Mouse (Mus musculus) mouse embryonic stem cell (cell line): ENCODE measurements around the gene Lztr1.
"Not testable (repeated sequence)": the region's sequence is repeated elsewhere in the genome, so short reads cannot be mapped to it uniquely, and the experiment has no call there.

Source experiments
- in situ Hi-C, 2 experiments: fragments of 300-500 bp; cut with MboI; formaldehyde crosslinking; loops; 1 replicate in 1 of 2; 3 replicates in 1 of 2; pipeline ENCODE4 v1.14.3; 2019 to 2020; ENCODE audit warnings: low sequenced_read_pairs in 2 of 2, low pct_unique_long_range_greater_than_20kb in 1 of 2, mixed read lengths in 1 of 2; ENCODE audit not compliant: unreplicated experiment in 1 of 2

Lztr1 gene

DNA sequence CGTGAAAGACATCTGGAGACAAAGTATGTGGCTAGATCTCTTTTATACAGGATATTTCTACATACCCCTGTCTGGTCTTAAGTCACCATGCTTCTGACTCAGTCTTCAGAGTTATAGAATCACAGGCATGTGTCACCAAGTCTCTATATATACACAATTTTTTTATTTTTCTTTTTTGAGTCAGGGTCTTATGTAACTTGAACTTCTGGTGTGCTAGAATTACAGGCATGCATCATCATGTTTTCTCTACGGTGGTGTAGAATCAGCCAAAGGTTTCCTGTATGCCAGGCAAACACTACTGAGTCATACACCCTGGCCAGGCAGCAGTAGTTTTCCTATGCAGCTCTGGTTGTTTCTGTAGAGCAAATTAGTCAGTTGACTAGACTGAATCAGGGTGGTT lies 34.1 kb downstream of the Lztr1 start:
- in situ Hi-C loops = no loop called here

DNA sequence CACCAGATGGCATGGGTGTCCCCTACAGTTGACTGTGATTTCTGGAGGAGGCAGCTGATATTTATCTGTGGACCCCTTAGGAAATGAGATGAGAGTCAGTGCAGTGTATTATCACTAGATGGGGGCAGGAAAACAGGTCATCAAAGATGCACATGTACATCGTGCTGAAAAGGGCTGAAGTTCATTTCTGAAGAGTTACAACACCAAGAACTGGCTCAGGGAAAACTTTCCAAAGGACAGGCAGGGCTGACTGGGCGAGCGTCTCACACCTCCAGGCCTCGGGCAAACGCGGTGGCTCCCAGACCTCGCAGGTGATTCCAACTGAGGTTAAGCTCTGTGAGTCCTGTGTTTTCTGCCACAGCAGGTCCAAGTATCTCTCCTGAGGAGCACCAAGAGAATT lies 44.3 kb downstream of the Lztr1 start:
- in situ Hi-C loops = no loop called here

DNA sequence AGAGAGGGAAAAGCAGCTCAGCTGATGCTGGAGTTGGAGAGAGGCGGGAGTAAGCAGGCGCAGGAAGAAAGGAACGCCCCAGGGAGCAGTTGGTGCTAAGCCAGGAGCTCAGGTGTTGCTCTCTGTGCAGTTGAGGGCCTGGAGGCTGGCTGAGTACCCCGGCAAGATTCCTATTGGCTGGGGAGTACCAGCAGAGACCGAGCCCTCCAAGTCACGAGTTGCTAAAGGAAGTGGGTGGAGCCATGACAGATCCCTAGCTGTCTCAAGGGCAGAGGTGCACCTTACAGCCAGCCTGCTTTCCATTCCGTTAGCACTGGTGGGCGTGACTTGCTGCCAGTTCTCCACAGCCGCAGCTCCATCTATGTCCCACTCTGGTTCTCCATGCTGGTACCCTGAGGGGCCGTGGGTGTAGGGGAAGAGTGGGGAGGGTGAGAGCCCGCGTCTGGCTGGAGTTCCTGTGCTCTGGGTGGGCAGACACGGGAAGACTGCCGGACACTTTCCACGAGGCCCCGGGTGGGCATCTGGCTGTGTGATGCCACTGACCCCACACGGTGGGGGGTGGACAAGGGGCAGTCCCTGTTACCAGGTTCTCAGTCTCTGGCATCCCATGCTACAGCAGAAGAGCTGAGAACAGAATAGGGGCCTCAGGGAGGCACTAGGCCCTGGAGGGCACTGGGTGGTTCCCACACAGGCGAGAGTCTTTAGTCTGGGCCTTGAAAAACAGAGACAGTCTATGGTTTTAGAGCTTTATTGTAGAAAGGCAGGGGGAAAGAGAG lies 45.6 kb downstream of the Lztr1 start:
- in situ Hi-C loops = no loop called here

DNA sequence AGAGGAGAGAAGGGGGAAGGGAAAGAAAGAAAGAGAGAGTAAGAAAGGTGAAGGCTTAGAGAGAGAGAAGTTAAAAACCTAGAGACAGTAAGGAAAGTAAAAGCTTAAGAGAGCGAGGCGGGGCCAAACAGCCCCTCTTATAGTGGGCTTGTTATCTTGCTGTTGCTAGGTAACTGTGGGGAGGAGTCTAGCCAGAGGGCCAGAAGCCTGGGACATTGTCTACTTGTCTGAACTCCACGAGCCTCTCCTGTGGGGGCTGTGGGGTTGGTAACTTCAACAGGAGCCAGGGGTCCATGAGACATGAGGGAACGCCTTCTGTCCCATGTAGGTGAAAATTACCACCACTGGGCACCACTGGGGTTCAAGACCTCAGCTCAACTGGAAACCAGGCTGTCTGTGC lies 46.2 kb downstream of the Lztr1 start:
- in situ Hi-C loops = not testable (repeated sequence)

DNA sequence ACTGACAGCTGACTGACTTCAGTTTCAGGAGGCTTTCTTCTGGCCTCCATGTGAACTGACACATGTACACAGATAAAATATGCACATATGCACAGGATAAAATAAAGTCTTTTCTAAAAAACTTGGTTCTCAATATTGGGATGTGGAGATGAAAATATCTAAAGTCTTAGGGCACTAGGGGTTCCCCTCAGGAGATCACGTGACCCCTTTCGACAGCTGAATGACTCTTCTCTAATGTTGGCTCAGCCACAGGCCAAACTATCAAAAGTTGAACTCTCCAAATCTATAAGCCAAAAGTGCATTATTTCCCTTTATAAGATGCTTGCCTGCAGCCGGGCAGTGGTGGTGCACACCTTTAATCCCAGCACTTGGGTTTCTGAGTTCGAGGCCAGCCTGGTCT lies 47.7 kb downstream of the Lztr1 start:
- in situ Hi-C loops = no loop called here

DNA sequence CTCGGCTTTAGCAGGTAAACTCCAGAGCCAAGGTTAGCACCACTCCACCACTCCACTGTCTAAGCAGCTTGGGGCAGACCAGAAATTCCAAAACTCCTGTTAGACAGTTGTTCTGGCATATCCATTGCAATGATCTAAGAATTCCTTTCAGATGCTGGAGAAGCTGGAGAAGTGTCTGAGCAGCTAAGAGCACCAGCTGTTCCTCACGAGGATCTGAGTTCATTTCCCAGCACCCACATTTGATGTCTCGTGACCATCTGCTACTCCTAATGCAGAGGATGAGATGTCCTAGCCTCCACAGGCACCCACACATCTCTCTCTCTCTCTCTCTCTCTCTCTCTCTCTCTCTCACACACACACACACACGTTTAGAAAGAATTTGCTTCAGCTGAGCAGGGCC lies 48.4 kb downstream of the Lztr1 start:
- in situ Hi-C loops = no loop called here

DNA sequence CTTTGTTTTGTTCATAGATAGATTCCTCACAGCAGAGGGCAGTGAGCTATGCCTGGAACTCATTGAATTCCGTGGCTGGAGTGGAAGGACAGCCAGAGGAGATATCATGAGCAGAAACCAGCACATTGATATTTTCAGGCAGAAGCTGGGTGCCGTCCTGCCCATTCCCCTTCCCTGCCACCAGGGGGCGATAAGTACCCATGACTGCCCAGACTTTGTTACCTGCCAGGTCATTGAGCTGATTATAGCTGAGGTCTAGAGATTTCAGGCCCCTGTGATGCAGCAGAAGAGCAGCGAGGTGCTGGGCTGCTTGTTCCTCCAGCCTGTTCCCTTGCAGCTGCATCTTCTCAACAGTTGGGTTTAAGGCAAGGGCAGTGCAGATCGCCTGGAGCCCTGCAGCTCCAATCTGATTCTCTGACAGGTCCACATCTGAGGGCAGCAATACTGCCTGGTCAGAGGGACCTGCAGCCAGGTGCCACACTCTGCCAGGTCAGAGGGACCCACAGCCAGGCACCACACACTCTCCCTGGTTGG lies 49.5 kb downstream of the Lztr1 start:
- in situ Hi-C loops = no loop called here

DNA sequence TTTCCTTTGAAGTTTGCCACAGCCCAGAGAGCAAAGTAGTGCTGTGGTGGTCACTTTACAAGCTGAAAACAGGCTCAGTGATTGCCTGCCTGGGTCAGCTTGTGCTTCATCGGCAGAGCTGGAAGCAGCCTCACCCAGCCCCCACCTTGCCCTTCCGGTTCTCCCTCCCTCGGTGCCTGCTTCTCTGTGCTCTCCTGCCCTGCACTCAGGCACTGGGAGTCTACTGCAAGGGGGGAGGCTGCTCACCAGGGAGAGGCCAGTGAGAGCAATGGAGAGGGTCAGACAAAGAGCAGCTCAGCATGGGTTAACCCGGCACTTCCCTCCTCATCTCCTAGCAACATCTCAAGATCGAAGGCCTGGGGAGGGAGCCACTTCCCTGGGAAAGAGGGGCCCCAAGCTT lies 50.3 kb downstream of the Lztr1 start:
- in situ Hi-C loops = no loop called here

DNA sequence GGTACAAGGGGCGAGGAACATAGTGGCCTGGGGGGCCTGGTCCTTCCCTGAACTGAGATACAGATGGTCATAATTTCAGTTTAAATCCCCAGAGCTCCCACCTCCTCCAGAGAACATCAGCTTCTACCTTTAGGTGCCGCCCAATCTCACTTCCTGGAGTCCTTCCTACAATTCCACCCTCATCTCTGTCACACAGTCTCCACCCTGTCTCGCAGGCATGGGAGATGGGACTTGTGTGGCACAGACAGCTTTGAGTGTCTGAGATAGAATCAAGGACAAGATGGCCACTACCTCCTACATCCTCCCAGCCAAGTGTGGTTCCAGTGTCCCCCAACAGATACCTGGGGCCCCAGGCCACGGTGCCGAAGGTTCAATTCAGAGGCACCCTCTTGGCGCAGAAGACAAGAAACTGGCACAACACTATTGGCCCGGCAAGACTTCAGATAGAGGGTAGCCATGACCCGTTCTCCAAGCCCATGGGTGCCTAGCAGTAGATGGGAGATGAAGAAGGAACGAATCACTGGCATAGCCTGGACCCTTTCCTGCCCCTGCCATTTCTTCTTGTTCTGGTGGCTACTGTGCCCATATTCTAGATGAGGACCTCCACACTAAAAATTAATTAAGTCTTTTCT lies 51.0 kb downstream of the Lztr1 start:
- in situ Hi-C loops = no loop called here

DNA sequence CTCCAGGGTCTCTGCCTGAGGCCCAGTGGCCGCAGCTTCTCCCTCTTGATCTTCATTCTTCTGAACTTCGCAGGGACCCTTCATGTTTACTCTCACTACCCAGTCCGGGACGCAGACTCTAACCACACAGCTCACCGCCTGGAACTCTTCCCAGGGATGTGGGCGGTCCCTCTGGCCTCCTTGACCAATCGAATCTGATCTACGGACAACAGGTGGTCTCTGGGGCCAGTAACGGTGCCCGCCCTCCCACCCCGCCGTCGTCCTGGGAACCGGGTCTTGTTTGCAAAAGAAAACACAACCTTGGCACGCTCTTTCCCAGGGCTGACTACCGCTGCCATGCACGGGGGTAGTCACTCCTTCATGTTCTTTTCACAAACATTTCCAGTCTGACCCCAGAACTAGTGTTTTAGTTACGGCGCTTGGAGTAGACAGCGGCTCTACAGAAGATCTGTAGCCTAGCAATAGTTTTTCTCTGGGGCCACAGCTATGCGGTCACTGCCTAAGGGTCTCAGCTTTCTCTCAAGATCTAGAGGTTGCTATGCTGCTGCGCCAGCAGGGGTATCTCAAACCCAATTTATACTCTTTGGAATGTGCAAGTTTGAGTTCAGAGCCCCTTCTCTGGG lies 52.8 kb downstream of the Lztr1 start, which contains the start of gene Lrrc74b:
Gene Lrrc74b, minus strand, starts transcription at position 120 of the 623 bp plus-strand sequence.
- in situ Hi-C loops = no loop called here

DNA sequence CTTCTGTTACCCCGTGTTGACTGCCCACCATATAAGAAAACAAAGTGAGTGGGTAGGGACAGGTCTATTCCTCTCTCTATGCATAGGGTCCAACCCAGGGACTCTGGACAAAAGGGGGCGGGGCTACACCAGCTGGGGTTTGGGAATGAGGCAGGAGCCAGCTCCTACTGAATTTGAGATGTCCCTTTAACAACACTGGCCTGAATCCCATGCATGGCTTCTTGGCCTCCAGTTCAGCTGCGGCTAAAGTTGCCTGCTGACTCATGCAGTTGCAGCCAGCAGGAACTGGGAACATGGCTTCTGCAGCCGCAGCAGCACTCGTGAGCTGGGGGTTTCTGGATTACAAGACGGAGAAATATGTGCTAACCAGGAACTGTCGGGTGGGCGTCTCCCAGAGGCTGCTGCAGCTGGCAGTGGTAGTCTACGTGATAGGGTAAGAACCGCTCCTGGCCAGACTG lies 53.3 kb downstream of the Lztr1 start, which contains the start of gene P2rx6:
Gene P2rx6, plus strand, starts transcription at position 135 of the 458 bp plus-strand sequence.
- in situ Hi-C loops = no loop called here

DNA sequence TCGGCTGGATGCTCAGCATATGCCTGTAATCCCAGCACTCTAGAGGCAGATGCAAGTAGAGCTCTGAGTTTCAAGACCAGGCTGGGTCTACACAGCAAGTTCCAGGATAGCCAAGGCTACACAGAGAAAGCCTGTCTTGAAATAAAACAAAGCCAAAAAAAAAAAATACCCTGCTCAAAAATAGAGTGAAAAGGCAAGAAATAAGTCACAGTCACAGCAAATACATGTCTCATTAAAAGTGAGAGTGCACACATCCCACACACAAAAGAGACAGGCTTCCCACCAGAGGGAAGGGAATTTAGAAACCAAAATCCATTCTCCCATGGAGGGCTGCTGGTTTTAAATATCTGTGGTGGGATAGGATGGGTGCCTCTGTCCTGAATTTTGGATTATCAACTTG lies 55.1 kb downstream of the Lztr1 start:
- in situ Hi-C loops = no loop called here

DNA sequence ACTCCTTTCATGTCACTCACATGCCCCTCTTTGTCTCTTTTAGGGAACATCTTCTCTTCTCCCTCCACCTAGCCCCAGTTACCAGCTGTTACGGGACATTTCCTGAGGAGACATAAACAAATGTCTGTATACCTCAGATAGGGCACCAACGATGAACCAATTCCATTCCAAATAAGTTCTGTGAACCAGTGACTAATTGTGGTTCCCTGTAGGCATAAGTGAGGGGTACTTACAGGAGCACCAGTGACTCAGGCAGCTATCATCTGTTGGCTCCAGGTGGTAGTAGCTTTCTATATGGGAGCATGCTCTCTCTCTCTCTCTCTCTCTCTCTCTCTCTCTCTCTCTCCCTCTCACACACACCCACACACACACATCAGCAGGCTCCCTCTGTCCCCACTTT lies 55.7 kb downstream of the Lztr1 start:
- in situ Hi-C loops = no loop called here

DNA sequence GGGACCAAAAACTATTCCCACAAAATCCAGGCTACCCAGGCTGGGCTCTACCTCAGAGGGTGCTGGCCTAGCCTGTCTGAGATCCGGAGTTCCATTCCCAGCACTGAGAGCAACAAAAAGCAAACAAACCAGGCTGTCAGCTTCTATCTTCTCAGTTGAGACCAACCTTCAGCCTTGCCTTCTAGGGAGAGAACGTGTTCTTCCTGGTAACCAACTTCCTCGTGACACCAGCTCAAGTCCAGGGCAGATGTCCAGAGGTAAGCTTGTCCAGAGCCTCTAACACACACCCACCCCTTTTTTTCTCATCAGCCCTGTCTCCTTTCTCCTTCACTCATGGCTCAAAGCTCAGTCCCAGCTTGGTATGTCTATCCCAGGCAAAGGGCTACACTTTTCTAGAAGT lies 56.3 kb downstream of the Lztr1 start:
- in situ Hi-C loops = no loop called here

DNA sequence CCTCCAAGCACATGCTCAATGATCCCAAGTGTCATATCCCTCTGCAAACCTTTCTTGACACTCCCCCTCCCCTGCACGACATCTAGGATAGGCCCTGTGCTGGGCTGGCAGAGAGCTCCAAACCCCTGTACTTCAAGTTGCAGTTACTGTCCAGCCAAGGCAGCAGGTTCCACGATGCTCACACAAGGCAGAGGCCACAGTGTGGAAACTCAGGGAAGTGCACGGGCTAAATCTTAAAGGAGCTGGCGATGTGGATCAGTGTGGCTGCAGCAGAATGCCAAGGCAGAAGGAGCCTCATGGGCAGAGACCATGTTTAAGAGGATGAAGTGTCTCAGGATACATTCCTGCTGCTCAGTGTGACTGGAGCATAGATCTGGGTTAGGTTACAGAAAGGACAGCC lies 57.7 kb downstream of the Lztr1 start:
- in situ Hi-C loops = no loop called here
